Comparison of ENCODE assay signal across 25 mouse cellular contexts in genomic region chr11:78211513-78211912, GRCm38 (mm10).
"Had no signal": no experiment of that assay in that cellular context is flagged by ENCODE, and none has a peak within 500 bp of the region (broad histone marks: within the 10 kb centered on the region; RNA-seq: fewer than 3 reads in every experiment).

No protein-coding gene starts in this region.

- DNase-seq: gastrocnemius, postnatal 14 days; gastrocnemius, postnatal 36 days; heart, adult 11 months; heart, adult 2 months; heart, postnatal 14 days; heart, postnatal 36 days; kidney, adult 11 months; kidney, adult 2 months; kidney, adult 9 months; kidney, postnatal 14 days; kidney, postnatal 36 days; layer of hippocampus, adult 9-11 months; layer of hippocampus, postnatal 36 days; left cerebral cortex, postnatal 4 days had no signal

- H3K9me3 ChIP-seq: heart, embryonic 13.5 days; heart, embryonic 15.5 days; hindbrain, embryonic 13.5 days; hindbrain, embryonic 15.5 days; kidney, embryonic 15.5 days; limb, embryonic 13.5 days; limb, embryonic 15.5 days had no signal

- H3K27me3 ChIP-seq: heart, embryonic 13.5 days; heart, embryonic 15.5 days; hindbrain, embryonic 13.5 days; hindbrain, embryonic 15.5 days; kidney, embryonic 15.5 days; limb, embryonic 13.5 days; limb, embryonic 15.5 days had no signal

- H3K4me3 ChIP-seq: heart, adult 2 months; heart, embryonic 13.5 days; heart, embryonic 15.5 days; hindbrain, embryonic 13.5 days; hindbrain, embryonic 15.5 days; kidney, embryonic 15.5 days; limb, embryonic 13.5 days; limb, embryonic 15.5 days had no signal

- H3K4me2 ChIP-seq: heart, embryonic 11.5 days; heart, embryonic 13.5 days; heart, embryonic 15.5 days; hindbrain, embryonic 13.5 days; hindbrain, embryonic 15.5 days; kidney, embryonic 15.5 days; limb, embryonic 13.5 days; limb, embryonic 15.5 days had no signal

- H3K4me1 ChIP-seq: heart, embryonic 13.5 days; heart, embryonic 15.5 days; hindbrain, embryonic 13.5 days; hindbrain, embryonic 15.5 days; kidney, embryonic 15.5 days; limb, embryonic 13.5 days; limb, embryonic 15.5 days had no signal

- ATAC-seq: hindbrain, postnatal 0 days; intestine, embryonic 16.5 days had no signal

- H3K27ac ChIP-seq: heart, adult 2 months; heart, embryonic 13.5 days; heart, embryonic 15.5 days; hindbrain, embryonic 13.5 days; hindbrain, embryonic 15.5 days; hindbrain, postnatal 0 days; kidney, embryonic 15.5 days; kidney, postnatal 0 days; limb, embryonic 13.5 days; limb, embryonic 15.5 days had no signal

- H3K9ac ChIP-seq: heart, embryonic 13.5 days; heart, embryonic 15.5 days; hindbrain, embryonic 13.5 days; hindbrain, embryonic 15.5 days; kidney, embryonic 15.5 days; limb, embryonic 13.5 days; limb, embryonic 15.5 days had no signal
